Mouse (Mus musculus) right cerebral cortex, adult 18-20 months (tissue): ENCODE data around the gene Slc24a3.

ENCODE experiments used
- DNase-seq: peaks from one replicate; pipeline ENCODE4 v3.0.0; 2022; ENCODE audit warnings: mixed read lengths

Slc24a3 gene

DNA sequence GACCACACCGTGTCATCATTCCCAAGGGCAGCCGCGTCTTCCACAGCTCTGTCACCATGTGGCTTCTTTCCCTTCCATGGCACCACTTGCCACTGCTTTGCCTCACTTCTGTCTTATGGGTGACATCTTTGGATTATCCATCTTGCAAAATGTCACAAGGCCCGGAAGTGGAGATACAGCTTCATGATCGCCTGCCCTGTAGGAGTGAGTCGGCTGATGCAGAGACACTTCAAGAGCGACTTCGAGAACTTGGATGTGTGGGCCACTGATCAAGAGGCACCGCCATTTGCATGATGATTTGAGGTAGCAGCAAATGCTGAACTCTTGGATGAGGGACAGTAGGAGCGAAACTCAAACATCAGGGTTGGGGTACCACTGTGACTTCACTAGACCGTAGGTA lies 46.0 kb downstream of the Slc24a3 start:
- DNase-seq = no peak

DNA sequence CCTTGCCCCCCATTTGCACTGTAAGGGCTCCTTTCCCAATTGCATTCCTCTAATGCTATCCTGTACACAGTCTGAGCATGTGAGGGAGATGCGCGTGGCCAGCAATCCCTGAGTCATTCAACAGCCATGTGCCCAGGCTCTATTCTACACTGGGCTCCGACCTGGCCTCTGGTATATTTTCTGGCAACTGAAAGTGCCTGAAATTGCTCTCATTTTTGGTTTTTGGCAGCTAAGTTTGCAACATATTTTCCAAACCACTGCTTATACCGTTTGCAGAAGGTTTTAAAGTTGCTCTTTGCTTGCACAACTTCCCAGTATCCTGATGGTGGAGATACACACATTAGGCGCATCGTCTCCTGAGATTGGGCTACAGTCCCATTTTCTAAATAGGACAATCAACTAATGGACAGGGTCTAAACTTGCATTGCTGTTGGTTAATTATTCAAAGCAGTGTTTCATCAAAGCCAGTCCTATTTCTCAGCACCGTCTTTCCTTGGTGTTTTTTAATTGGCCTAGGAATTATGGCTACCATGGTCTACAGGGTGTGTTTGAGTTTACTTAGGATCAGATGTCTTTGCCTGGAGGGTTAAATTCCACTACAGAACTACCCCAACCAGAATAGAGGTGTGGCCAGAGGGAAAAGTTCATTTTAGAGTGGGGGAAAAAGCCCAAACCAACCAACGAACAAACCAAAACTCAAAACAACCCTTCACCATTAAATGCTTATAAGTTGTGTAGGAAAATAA lies 46.7 kb downstream of the Slc24a3 start:
- no peak for DNase-seq

GRCm38 (mm10) chr2:145216580-145216979 lies 49.0 kb downstream of the Slc24a3 start:
- DNase-seq = no peak

DNA sequence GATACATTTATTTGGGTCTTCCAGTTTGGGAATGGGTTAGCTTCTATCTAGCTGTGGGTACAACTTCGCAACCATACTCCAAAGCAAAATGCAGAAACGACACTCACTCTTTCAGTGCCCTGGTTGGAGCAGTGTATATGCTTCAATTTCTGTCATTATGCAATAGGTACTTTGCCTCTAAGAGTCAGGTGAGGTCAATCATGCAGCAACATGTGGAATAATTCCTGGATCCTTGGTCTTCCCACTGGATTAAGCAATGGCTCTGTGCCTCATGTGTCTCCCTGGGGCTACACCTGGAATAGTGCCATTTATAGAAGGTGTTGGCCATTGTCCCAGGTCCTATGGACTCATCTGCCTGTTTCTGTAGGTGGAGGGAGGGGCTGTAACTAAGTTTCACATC lies 49.9 kb downstream of the Slc24a3 start:
- no peak for DNase-seq

- no peak for DNase-seq
Measured at GRCm38 (mm10) chr2:145219246-145219645, 51.7 kb downstream of the Slc24a3 start.

DNA sequence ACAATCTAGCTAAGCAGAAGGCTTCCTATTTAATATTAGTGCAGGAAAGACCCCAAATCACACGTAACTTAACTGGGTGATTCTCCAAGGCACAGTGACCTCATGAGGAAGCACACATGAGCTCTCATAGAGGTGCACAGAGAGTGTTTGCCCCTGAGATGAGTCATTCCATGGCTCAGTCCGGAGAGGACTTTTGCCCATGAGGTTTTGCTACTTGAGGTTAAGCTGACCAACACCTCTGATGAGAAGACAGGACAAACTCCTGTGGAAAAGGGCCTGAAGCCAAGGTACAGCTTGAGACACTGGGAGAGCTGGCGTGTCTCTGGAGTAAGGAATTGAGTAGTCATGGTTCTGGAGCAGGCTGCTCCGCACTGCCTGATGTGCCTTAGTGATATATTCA lies 56.1 kb downstream of the Slc24a3 start:
- DNase-seq = no peak

GRCm38 (mm10) chr2:145225640-145226039 lies 58.1 kb downstream of the Slc24a3 start:
- DNase-seq = peak; percentile 12

DNA sequence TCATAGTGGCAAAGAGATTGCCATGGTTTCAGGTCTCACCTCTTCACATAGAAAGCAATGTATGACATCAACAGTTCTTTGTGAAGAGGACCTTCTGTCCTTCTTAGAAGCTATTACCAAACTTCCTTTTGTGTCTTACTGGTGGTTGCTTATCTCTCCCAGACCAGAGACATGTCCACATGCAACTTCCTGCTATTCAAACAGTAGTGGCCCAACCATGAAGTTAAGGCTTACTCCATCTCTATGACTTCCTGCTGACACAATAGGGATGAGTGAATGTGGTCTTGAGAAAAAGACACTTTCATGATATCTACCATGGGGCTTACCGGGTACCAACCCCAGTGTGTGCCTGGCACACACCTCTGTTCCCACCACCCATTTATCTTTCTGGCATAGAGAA lies 58.5 kb downstream of the Slc24a3 start:
- DNase-seq = no peak

GRCm38 (mm10) chr2:145227351-145227750 lies 59.8 kb downstream of the Slc24a3 start:
- DNase-seq = no peak

DNA sequence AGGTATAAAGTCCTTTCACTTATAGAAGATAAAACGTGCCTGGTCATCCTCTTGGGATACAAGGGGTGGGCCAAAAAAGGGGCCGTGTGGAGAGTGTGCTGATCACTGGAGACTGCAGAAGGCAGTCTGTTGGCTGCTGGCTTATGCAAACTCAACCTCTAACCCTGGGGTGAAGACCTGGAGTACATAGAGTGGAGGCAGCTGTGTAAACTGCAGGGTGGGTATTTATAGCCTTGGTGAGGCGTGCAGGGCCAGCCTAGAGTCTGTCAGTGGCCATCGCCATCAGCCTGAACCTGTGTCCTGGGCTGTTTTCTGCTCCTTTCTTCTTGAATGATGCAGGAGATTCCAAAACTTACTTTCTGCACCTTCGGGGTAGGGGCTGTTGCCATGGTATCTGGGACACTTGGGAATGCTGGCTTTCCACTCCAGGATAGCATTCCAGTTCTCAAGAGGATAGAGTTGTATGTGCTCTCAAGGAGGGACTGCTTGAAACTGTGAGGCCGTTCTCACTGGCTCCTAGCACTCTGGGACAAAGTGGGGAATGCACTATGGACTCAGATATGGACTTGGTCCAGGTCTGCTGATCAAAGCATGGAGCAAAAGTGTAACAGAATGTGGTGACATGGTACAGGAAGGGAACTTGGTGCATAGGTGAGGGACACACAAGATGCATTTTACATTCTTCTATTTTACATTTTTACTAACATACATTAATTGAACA lies 65.4 kb downstream of the Slc24a3 start:
- DNase-seq = no peak

DNA sequence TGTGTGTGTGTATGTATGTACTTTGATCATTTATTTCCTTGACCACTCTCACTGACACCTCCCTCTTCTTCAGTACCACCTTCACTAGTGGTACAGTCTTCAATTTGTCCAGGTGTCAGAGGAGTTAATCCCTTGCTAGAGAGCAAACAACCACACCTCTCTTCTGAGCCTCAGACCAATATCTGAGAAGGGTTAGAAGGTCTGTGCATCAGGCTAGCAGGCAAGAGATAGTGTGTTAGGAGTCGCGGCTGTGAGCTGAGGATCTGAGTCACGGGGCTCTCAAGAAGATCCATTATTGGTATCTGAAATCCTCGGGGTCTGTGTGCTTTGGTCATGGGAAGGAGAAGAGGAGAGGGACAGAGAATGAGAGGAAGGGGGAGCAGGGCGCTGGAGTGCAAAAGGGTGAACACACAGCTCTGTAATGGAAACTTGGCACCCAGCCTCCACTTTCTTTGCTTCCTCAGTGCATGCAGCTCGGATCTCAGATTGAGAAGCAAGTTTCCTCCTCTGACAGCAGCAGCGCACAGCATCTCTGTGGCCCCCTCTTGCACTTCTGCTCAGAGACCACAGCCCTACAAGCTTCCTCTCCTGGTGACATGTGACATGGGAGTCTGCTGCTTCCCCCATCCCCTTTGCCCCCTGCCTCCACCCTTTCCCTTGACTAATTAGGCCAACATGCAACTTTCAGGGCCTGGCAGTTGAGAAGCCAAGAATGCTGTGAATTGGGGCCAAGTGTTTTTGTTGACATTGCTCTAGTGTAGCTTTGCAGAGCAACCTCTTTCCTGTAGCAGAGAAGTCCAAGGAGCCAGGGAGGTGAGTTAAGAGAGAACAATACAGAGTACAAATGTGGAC lies 66.2 kb downstream of the Slc24a3 start:
- peak; percentile 25 for DNase-seq

DNA sequence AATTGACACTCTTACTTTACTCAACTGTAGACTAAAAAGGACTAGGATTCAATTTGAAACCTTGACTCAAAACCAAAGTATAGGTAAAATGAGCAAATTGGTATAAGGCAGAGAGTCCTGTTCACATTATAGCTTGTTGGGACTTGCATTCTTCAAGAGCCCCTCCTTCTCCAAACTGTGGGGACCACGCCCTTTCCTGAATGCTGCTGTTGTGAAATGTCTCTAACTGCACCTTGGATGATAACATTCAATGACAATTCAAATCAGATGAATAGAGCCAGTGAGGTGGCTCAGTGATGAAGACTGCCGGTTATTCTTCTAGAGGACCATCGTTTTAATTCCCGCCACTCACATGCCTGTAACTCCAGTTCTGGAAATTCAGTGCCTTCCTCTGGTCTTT lies 78.8 kb downstream of the Slc24a3 start:
- DNase-seq = no peak

DNA sequence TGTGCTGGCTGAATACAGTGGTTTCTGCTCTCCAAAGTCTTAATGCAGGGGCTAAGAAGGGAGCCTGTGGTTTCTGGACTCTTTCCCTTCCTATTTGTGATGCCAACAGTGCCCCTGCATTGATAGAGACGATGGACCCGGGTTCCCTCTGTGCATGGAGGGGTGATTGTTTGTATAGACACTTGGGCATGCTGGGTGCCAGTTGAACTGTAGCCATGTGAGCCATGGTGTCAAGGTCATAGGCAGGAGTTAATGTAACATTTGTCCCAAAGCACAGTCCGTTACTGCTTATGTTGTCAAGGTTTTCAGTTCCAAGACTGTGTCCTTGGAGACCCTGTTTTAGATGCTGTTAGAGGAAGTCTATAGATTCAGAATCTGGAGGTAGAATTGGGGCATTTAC lies 80.6 kb downstream of the Slc24a3 start:
- no peak for DNase-seq

DNA sequence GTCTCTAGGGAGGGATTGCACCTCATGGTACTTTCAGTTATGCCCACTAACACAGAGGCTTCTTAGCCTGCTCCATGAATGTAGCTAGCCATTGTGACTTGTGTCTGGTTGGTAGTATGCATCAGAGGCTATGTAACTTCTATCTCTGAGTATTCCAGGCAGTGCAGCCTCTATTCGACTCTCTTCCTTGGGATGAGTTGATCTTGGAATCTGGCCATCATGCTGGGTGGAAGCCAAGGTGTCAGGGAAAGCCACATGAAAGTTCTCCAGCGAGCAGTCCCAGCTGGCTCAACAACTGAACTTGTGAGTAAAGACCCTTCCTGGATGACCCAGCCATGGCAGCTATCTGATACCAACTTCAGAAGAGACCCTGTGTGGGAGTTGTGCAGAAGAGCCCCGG lies 89.8 kb downstream of the Slc24a3 start:
- DNase-seq = peak; percentile 18

- no peak for DNase-seq
Measured at GRCm38 (mm10) chr2:145257855-145258254, 90.3 kb downstream of the Slc24a3 start.

DNA sequence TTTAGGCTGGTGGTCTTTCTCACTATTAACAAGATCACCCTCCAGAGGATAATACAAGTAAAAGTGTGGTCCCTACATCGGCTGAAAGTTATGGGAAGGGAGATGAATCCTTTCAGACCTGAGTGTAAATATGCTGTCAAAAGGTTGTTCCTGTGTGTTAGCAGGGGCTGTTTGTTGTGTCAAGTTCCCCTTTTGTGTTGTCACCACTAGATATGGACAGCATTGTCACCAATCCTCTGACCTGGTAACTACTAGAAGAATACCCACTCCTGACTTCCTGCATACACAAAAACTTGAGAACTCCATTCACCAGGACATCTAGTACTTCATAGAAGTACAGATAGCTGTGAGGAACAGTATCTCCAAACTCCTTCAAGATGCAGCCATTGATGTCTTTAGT lies 93.0 kb downstream of the Slc24a3 start:
- DNase-seq = no peak

- no peak for DNase-seq
Measured at GRCm38 (mm10) chr2:145262153-145262552, 94.6 kb downstream of the Slc24a3 start.

GRCm38 (mm10) chr2:145266723-145267122 lies 99.2 kb downstream of the Slc24a3 start:
- DNase-seq = no peak

- no peak for DNase-seq
Measured at GRCm38 (mm10) chr2:145268971-145269370, 101.4 kb downstream of the Slc24a3 start.

- DNase-seq = no peak
Measured at GRCm38 (mm10) chr2:145269410-145269809, 101.9 kb downstream of the Slc24a3 start.

DNA sequence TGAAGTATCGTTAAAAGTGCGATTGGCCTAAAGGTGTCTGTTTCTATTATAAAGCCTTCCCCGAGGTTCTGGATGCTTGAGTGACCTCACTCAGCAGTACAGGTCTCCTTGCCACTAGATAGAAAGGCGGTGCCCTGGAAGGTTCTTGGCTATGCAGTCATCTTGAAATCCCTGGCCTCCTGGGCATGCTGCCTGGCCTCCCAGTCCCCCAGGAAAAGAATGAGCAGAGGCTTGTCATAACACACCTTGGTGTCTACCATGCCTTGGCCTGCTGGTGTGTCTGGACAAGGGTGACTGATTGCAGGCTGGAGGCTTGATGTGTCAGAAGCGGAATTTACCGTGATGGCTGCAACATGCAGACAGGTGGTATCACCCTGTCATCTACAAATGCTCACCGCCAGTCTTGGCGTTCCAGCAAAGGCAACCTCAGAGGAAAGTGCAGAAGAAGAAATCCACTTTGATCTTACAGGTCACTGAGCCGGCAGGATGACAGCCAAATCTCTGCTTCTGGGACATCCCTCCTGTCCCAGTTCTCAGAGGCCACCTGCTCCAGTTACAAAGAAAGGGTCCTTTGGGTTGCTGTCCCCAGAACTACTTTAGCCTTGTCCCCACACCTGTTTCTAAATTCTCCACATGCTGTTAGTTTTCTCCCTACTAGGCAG lies 106.6 kb downstream of the Slc24a3 start:
- DNase-seq = no peak

DNA sequence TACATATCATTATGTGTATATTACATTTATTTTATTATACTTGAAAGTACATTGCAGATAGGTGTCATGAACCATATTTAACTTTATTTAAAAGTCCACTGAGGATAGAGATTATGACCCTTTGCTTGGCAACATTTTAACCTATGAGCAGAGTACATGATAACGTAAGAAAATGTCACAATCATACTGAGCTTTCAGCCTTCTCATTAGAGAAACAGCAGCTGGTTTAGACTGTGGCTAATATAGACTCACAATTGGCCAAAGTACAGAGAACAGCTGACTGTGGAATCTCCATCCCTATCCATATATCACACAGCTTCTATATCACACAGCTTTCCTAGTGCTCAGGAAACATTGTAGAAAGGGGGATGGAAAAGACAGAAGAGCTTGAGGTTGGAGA lies 111.8 kb downstream of the Slc24a3 start:
- DNase-seq = no peak

DNA sequence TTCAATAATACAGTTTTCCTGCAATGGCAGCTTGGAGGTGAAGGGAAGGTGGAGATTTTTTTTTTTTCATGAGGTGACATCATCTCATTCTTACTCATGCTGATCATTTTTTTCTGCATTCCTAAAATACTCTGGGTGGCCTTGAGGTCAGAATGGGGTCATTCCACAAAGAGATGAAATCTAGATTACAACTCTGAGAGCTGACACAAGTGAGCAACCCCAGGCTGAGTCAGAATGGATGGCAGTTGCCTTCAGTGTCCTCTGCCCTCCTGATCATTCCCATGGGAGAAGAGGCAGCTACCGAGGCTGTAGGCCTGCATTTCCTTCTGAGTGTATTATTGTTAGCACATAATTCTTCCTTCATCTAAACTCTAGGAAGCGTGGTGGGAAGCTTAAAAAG lies 116.2 kb downstream of the Slc24a3 start:
- DNase-seq = no peak
